Mouse (Mus musculus) bone marrow, adult 2 months (tissue): Measurements from ENCODE around the gene Acsm3. TPM values are rescaled to one million over a fixed set of nuclear protein-coding genes. Genes with fewer than 3 reads are reported as not detected.

ENCODE experiments used
- H3K27ac ChIP-seq: fragments of 200-500 bp; 2 replicates; pipeline ENCODE4 v1.5.1; 2012; ENCODE audit warnings: low read depth, mild to moderate bottlenecking, control low read depth, inconsistent platforms, low read length; ENCODE audit not compliant: control insufficient read depth, poor library complexity, insufficient read depth
- H3K4me1 ChIP-seq: fragments of 200-500 bp; 2 replicates; pipeline ENCODE4 v1.6.1; 2011; ENCODE audit warnings: low read length; ENCODE audit not compliant: control insufficient read depth, insufficient read depth
- H3K4me3 ChIP-seq: fragments of 200-500 bp; replicated peaks from 2 replicates; pipeline ENCODE3; 2011; ENCODE audit warnings: mild to moderate bottlenecking, low read depth, low read length, control low read depth; ENCODE audit not compliant: control insufficient read depth
- CTCF ChIP-seq: fragments of 200-500 bp; IDR thresholded peaks from 2 replicates; pipeline ENCODE4 v1.5.1; 2011; ENCODE audit warnings: low read length, control low read depth; ENCODE audit not compliant: control insufficient read depth, insufficient read depth
- POLR2A ChIP-seq: fragments of 200-500 bp; IDR thresholded peaks from 2 replicates; pipeline ENCODE4 v1.6.1; 2011; ENCODE audit warnings: low read depth, mild to moderate bottlenecking, control low read depth, low read length, borderline replicate concordance; ENCODE audit not compliant: control insufficient read depth
- WGBS: fragments of 180-500 bp; shearing (Covaris S2); methylation state at CpG from one replicate; pipeline ENCODE4 v1.1.7; 2018; 5-methylcytosine and 5-hydroxymethylcytosine counted together
- polyA plus RNA-seq: library from polyadenylated mRNA; stranded (reverse); fragments of >200 nt; gene quantifications from 2 replicates; pipeline ENCODE4 v1.2.4, GENCODE M21; 2011; ENCODE audit warnings: low replicate concordance; ENCODE audit not compliant: missing spikeins, insufficient read depth, insufficient read length

Gene Acsm3
- polyA plus RNA-seq, 1 experiment = 1.3 TPM

GRCm38 (mm10) chr7:119784908-119785307 lies 24.2 kb downstream of the Acsm3 start:
- no peaks in the 10 kb centered on the region for H3K4me1 ChIP-seq
- 71% methylated on average over 5 of the region's 5 CpGs for WGBS
- H3K4me3 ChIP-seq = no peak overlapping the region
- no peak overlapping the region for H3K27ac ChIP-seq
- no peak for TF ChIP-seq CTCF

DNA sequence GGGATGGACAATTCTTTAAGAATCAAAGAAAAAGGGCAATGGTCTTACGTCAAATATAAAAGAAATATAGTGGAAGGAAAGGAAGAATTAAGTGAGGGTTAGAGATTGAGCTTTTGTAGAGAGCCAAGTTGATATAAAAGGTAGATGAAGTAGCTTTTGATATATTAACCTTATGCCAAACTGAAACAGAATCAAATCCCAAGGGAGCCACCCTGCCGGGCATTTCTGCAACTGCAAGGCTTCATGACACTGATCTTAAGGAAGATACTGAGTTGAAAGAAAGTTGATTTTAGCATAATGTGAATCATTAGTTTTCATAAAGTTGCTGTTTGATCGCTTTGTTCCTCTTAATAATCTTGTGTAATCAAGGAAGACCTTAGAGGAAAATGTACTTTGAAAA lies 28.3 kb downstream of the Acsm3 start:
- Histone ChIP-seq H3K4me1 (no peaks in the 10 kb centered on the region; the same call in 1 of the 2 replicates), H3K27ac (no peak overlapping the region), H3K4me3 (no peak overlapping the region)
- no peak for TF ChIP-seq POLR2A
- no peak for TF ChIP-seq CTCF
- 83% methylated on average over 3 of the region's 3 CpGs for WGBS

DNA sequence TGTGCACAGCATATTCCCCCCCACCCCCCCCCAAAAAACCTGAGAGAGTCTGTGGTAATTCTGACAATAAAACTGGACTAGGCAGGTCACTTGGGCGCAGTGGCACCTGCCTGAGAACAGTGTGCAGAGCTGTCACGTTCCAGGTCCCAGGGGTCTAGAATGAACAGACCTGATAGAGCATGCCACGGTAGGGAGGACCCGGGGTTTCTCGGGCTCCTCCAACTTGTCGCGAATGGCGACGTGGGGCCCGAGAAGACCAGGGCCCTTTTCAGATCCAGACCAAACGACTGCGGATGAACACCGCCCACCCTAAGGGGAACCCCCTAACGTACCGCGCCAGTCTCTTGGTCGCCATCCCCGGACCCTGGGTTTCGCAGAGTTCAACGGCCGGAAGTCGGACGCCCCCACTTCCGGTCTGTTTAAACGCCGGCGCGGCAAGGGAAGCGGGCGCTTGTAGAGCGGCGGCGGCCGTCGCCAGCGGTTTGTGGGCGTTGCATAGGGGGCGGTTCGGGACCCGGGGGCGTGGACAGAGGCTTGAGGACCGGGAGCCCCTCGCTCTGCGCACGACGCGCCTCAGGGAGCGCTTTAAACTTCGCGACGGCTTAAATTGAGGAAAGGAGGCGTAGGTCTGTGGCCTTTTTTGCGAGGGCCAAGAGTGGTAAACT lies 33.0 kb downstream of the Acsm3 start, which contains the start of the genes Rexo5 and Eri2:
Gene Rexo5 (plus strand): TSS at position 421 of the 665 bp plus-strand sequence.
Gene Eri2 (minus strand): TSS at position 473 of the 665 bp plus-strand sequence.
- H3K27ac ChIP-seq = peak within 1 kb of the TSS; percentile 73
- under 1% methylated on average over 53 of the region's 53 CpGs for WGBS
- TF ChIP-seq CTCF (no peak), POLR2A (peak; percentile 41; the same call in 1 of the 2 replicates)
- H3K4me1 ChIP-seq = no peaks in the 10 kb centered on the region; the same call in 1 of the 2 replicates
- peak within 1 kb of the TSS; percentile 77 for H3K4me3 ChIP-seq

DNA sequence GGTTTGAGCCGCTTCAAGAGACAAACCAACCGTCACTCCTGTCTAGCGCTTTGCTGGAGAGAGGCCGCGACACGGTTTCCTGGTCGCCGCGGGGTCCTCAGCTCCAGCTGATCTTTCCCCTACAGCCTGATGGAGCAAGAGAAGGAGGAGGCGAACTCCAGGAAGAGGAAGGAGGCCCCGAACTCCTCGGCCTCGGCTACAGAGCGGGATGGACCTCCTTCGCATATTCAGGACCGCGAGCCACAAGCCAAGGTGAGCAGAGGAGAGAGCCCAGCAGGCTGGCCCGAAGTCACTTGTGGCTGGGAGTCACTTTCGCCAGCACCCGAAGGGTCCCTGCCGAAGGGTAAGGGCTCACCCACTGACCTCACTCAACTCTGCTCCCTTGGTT lies 33.5 kb downstream of the Acsm3 start:
- TF ChIP-seq CTCF (no peak), POLR2A (no peak)
- peak overlapping the region; percentile 77 for H3K4me3 ChIP-seq
- no peaks in the 10 kb centered on the region; the same call in 1 of the 2 replicates for H3K4me1 ChIP-seq
- under 1% methylated on average over 21 of the region's 21 CpGs for WGBS
- peak overlapping the region; percentile 73 for H3K27ac ChIP-seq

GRCm38 (mm10) chr7:119795311-119795710 lies 34.6 kb downstream of the Acsm3 start:
- Histone ChIP-seq H3K4me3 (no peak overlapping the region), H3K27ac (no peak overlapping the region), H3K4me1 (no peaks in the 10 kb centered on the region; the same call in 1 of the 2 replicates)
- no peak for TF ChIP-seq CTCF
- no peak for TF ChIP-seq POLR2A

DNA sequence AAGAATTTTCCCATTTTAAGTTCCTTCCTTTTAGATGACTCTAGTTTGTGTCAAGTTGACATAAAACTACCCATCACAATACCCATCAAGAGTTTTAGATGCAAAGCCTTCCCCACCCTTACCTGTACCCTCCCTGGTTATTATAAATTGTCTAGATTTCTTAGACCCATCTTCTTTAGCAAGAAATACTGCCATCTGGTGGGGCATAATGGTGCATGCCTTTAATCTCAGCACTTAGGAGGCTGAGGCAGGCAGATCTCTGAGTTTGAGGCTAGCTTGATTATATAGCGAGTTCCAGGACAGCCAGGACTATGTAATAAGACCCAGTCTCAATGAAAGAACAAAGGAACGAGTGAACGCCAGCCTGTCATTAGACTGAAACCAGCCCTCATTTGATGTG lies 39.8 kb downstream of the Acsm3 start:
- Histone ChIP-seq H3K4me1 (no peaks in the 10 kb centered on the region), H3K27ac (no peak overlapping the region), H3K4me3 (no peak overlapping the region)
- WGBS = 91% methylated on average over 3 of the region's 3 CpGs
- TF ChIP-seq CTCF = no peak
- no peak for TF ChIP-seq POLR2A

GRCm38 (mm10) chr7:119800991-119801390 lies 40.3 kb downstream of the Acsm3 start:
- WGBS = 54% methylated on average over 3 of the region's 3 CpGs
- Histone ChIP-seq H3K27ac (no peak overlapping the region), H3K4me3 (no peak overlapping the region), H3K4me1 (no peaks in the 10 kb centered on the region)
- TF ChIP-seq CTCF (no peak), POLR2A (no peak)

DNA sequence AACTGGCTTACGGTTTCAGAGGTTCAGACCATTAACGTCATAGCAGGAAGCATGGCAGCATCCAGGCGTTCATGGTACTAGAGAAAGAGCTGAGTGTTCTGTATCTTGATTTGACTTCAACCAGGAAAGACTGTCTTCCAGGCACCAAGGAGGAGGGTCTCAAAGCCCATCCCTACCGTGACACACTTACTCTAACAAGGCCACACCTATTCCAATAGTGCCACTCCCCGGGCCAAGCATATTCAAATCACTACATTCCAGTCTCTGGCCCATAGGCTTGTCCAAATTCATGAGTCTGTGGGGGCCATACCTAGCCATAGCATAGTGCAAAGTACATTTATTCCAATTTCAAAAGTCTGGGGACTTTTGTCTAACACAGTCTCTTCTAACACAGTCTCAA lies 46.7 kb downstream of the Acsm3 start:
- 92% methylated on average over 5 of the region's 5 CpGs for WGBS
- H3K4me3 ChIP-seq = no peak overlapping the region
- H3K4me1 ChIP-seq = no peaks in the 10 kb centered on the region
- H3K27ac ChIP-seq = no peak overlapping the region
- TF ChIP-seq POLR2A (no peak), CTCF (no peak)
